Mouse (Mus musculus): ENCODE data around the gene Plekhm3. TPM values are rescaled to one million over a fixed set of nuclear protein-coding genes. Genes with fewer than 3 reads are reported as not detected.

Plekhm3 gene
- polyA plus RNA-seq (2012; rRNA removed) = 0.71 and 0.82 TPM in 2 replicates

DNA sequence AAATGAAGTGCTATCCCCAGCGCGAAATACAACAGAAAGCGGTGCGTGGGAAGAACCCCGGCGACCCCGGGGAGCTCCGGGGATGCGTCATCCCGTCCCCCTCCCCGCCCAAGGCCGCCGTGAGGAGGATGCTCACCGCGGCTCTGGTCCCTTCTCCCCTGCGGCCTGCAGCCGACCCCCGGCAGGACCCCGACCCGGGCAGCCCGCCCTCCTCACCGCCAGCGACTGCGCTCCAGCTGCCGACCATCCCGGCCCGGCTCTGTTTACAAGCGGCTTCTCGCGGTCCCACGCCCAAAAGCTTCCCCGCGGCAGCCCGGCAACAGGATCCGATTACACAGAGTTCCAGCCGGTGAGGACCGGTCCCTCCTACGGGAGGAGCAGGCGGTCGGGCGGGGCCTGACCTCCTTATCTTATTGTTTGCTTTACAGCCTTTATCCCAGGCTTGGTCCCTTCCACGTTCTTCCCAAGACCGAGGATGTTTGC lies at the start of gene Plekhm3:
Gene Plekhm3, minus strand, starts transcription at position 346 of the 483 bp plus-strand sequence.

DNA sequence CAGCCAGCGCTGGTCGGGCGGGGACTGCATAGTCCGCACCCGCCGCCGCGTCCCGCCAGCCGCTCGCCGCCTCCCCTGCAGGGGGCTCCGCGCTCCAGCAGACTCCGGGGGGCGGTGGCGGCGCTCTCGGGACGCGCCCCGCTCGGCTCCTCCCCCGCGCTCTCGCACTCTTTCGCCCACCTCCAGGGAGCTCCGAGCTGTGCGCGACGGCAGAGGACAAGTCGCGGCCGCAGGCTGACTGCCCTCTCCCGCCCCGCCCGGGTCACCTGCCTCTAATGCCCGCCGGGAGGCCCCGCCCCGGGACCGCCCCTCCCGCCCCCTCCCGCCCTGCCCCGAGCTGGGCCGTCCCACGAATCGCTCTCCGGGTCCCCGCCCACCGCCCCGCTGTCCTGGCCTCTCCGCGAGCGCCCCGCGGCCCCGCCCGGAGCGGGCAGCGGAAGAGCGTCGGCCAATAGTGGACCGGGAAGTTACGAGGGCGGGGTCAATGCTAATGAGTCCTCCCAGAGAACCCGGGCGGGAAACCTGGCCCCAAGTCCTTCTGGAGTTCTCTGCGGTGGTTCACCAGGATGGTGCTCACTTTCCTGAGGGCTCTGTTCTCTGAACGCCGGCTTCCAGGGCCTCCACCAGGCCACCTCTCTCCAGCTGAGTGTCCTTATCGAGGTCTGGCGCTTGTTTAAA lies 219.0 kb downstream of the Plekhm3 start, which contains the start of gene Fzd5:
Gene Fzd5, minus strand, starts transcription at position 250 of the 678 bp plus-strand sequence.

Other genes with a start within 250 kb of the Plekhm3 start
- gene Fzd5, start 219.1 kb downstream of the Plekhm3 start, polyA plus RNA-seq (2012; rRNA removed) = 3.4 and 3.7 TPM in 2 replicates
- 0.01 and 0.05 TPM in 2 replicates for gene Akr1cl, start 75.9 kb upstream of the Plekhm3 start, polyA plus RNA-seq (2012; rRNA removed)
- gene Cryge, start 94.3 kb upstream of the Plekhm3 start, polyA plus RNA-seq (2012; rRNA removed) = not detected in 2 replicates
- gene Crygd, start 106.6 kb upstream of the Plekhm3 start, polyA plus RNA-seq (2012; rRNA removed) = not detected in 2 replicates
- not detected in 2 replicates for gene Crygc, start 116.9 kb upstream of the Plekhm3 start, polyA plus RNA-seq (2012; rRNA removed)
- gene Crygb, start 125.5 kb upstream of the Plekhm3 start, polyA plus RNA-seq (2012; rRNA removed) = not detected in 2 replicates
- gene Cryga, start 146.5 kb upstream of the Plekhm3 start, polyA plus RNA-seq (2012; rRNA removed) = not detected in 2 replicates
- not detected in 2 replicates for gene Gm28845, start 162.7 kb upstream of the Plekhm3 start, polyA plus RNA-seq (2012; rRNA removed)
- gene D630023F18Rik, start 166.4 kb upstream of the Plekhm3 start, polyA plus RNA-seq (2012; rRNA removed) = 0.10 and 0.17 TPM in 2 replicates
- gene Idh1, start 229.7 kb upstream of the Plekhm3 start, polyA plus RNA-seq (2012; rRNA removed) = 35.6 and 43.4 TPM in 2 replicates
- gene Pikfyve, start 229.9 kb upstream of the Plekhm3 start, polyA plus RNA-seq (2012; rRNA removed) = 2.8 and 3.3 TPM in 2 replicates